Mouse (Mus musculus) frontal cortex, postnatal 14 days (tissue): ENCODE results near the gene Nup188.

Experiments
- DNase-seq, 2 experiments: peaks; one replicate each; pipeline ENCODE4 v3.0.0; 2022; ENCODE audit warnings: low spot score in 2 of 2

The Nup188 gene

GRCm38 (mm10) chr2:30286192-30287026, at the start of gene Nup188, which contains the start of gene Dolk:
Gene Nup188, plus strand, starts transcription at chr2:30286397.
Gene Dolk, minus strand, starts transcription at chr2:30286334.
- peak; percentile 89 to 97 for DNase-seq

- no peak for DNase-seq
Observed at GRCm38 (mm10) chr2:30236426-30237198, 49.6 kb upstream of the Nup188 start.

- peak; percentile 98 to 99 for DNase-seq
Observed at GRCm38 (mm10) chr2:30237199-30237880, 48.9 kb upstream of the Nup188 start, which contains the start of gene Lrrc8a. Gene Lrrc8a, plus strand, starts transcription at chr2:30237715.

GRCm38 (mm10) chr2:30237881-30238280, 48.3 kb upstream of the Nup188 start:
- peak; percentile 34 to 59 for DNase-seq

GRCm38 (mm10) chr2:30238906-30239465, 47.2 kb upstream of the Nup188 start:
- no peak for DNase-seq

GRCm38 (mm10) chr2:30239777-30240176, 46.4 kb upstream of the Nup188 start:
- no peak for DNase-seq

- DNase-seq: no peak
Observed at GRCm38 (mm10) chr2:30240267-30240666, 45.9 kb upstream of the Nup188 start, which contains the start of gene Gm28035. Gene Gm28035, plus strand, starts transcription at chr2:30240567.

GRCm38 (mm10) chr2:30242509-30242908, 43.7 kb upstream of the Nup188 start:
- DNase-seq: no peak

- no peak for DNase-seq
Observed at GRCm38 (mm10) chr2:30243391-30243790, 42.8 kb upstream of the Nup188 start.

GRCm38 (mm10) chr2:30244595-30245178, 41.5 kb upstream of the Nup188 start:
- DNase-seq: no peak

GRCm38 (mm10) chr2:30247036-30247435, 39.2 kb upstream of the Nup188 start:
- DNase-seq: no peak

GRCm38 (mm10) chr2:30247681-30248080, 38.5 kb upstream of the Nup188 start:
- no peak for DNase-seq

- DNase-seq: no peak
Observed at GRCm38 (mm10) chr2:30249182-30249581, 37.0 kb upstream of the Nup188 start.

GRCm38 (mm10) chr2:30250166-30251128, 35.8 kb upstream of the Nup188 start:
- DNase-seq: no peak

GRCm38 (mm10) chr2:30251417-30252104, 34.6 kb upstream of the Nup188 start:
- DNase-seq: no peak

GRCm38 (mm10) chr2:30252521-30252920, 33.7 kb upstream of the Nup188 start:
- DNase-seq: no peak

- DNase-seq: no peak
Observed at GRCm38 (mm10) chr2:30253809-30254208, 32.4 kb upstream of the Nup188 start.

- DNase-seq: no peak
Observed at GRCm38 (mm10) chr2:30255631-30256395, 30.4 kb upstream of the Nup188 start.
